ENCODE assay signal across 9 mouse cellular contexts in the genomic region with DNA sequence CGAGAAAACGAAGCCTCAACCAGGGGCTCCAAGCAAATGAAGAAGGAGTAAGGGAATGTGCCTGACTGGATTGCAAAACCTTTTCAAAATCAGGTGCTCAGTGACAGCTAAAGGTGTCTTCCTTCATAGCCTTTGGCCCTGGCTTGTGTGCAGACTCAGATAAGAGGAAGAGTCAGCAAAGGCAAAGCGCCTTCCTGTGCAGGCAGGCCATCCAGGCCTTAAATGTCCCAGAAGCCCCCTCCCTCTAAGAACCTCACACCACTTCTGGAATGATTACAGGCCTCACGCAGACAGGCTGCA. TPM values are rescaled to one million over a fixed set of nuclear protein-coding genes. Genes with fewer than 3 reads are reported as not detected.
DNase-seq lines count a peak whose midpoint lies in the region; ATAC-seq and TF ChIP-seq lines count a peak whose summit lies in the region.
"Had no signal": no experiment of that assay in that cellular context is flagged by ENCODE, and none has a peak within 500 bp of the region (broad histone marks: within the 10 kb centered on the region; RNA-seq: fewer than 3 reads in every experiment).

No protein-coding gene starts in this region.

- no peaks in the 10 kb centered on the region for H3K9me3 ChIP-seq in limb, embryonic 15.5 days

- WGBS in limb, embryonic 15.5 days, result 7% methylated on average over 4 of the region's 4 CpGs
- 8% methylated on average over 4 of the region's 4 CpGs for WGBS in small intestine, adult 2 months

- TF ChIP-seq POLR2A in small intestine, adult 2 months (IDR thresholded peaks at IDR 0.05; ENCODE audit: low read depth, low read length), result no peak

- intact Hi-C loops in gastrocnemius, adult 2 months (cut with DNase I), result loop anchor here (2.0 to 5.0 kb wide), 2 partner anchors 50 to 89 kb away; no protein-coding TSS in a partner anchor
- intact Hi-C loops in gastrocnemius, postnatal 14 days (cut with DNase I; ENCODE audit: low total_unique reads), result no loop called here

- no peak for TF ChIP-seq CTCF in gastrocnemius, adult 2 months (IDR thresholded peaks at IDR 0.05)
- no peak for TF ChIP-seq CTCF in small intestine, adult 2 months (IDR thresholded peaks at IDR 0.05; ENCODE audit: extremely low read depth, insufficient read length, insufficient replicate concordance, low read depth, low read length)

- H3K36me3 ChIP-seq in limb, embryonic 15.5 days, result no peaks in the 10 kb centered on the region
- H3K36me3 ChIP-seq in small intestine, adult 2 months (ENCODE audit: control insufficient read depth, insufficient read depth, low read length), result no peaks in the 10 kb centered on the region

- peak; percentile 61 for ATAC-seq in erythroblast, adult 5-6 weeks (replicated peaks; ENCODE audit: low FRiP score, poor library complexity, severe bottlenecking)
- ATAC-seq in limb, embryonic 15.5 days (ENCODE audit: insufficient number of reproducible peaks, low FRiP score, low TSS enrichment, low read depth), result no peak

- peak overlapping the region; percentile 87 for H3K4me3 ChIP-seq in gastrocnemius, adult 2 months
- H3K4me3 ChIP-seq in limb, embryonic 15.5 days, result peak overlapping the region; percentile 89
- peak overlapping the region; percentile 98 for H3K4me3 ChIP-seq in small intestine, adult 2 months (ENCODE audit: low read depth, low read length)

- peaks cover 16% of the 10 kb centered on the region; the same call in 1 of the 2 replicates for H3K4me1 ChIP-seq in limb, embryonic 15.5 days
- H3K4me1 ChIP-seq in small intestine, adult 2 months (ENCODE audit: control insufficient read depth, insufficient read depth, insufficient read length, low read length), result peaks cover 2% of the 10 kb centered on the region; the same call in 1 of the 2 replicates

- H3K4me2 ChIP-seq in limb, embryonic 15.5 days, result peak overlapping the region; percentile 77

- H3K9ac ChIP-seq in limb, embryonic 15.5 days, result peak overlapping the region; percentile 82

- DNase-seq in gastrocnemius, adult 2 months, result no peak
- DNase-seq in gastrocnemius, postnatal 14 days, result no peak
- peak; percentile 53 for DNase-seq in 416B (ENCODE audit: low read depth)
- no peak for DNase-seq in embryo, embryonic 10 days (ENCODE audit: low spot score)
- no peak for DNase-seq in adrenal gland, postnatal 4 days (ENCODE audit: low spot score in 2 of 2)

- H3K27ac ChIP-seq in gastrocnemius, adult 2 months, result peak overlapping the region; percentile 95
- H3K27ac ChIP-seq in limb, embryonic 15.5 days, result peak overlapping the region; percentile 89
- no peak overlapping the region for H3K27ac ChIP-seq in small intestine, adult 2 months (ENCODE audit: insufficient read depth, low read depth, low read length)

- H3K27me3 ChIP-seq in limb, embryonic 15.5 days, result no peaks in the 10 kb centered on the region
- no peaks in the 10 kb centered on the region for H3K27me3 ChIP-seq in small intestine, adult 2 months (ENCODE audit: control insufficient read depth, insufficient read depth, low read length)

RNA-seq across cellular contexts. Expression of gene Dennd1a, which starts 0.8 kb away (rescaled TPM):
- total RNA-seq in gastrocnemius, adult 2 months (2021), result 10 to 100 TPM; 28.4 to 28.5 TPM
- total RNA-seq in gastrocnemius, postnatal 14 days (2021), result 10 to 100 TPM; 17.5 to 20.4 TPM
- total RNA-seq in erythroblast, adult 5-6 weeks (2015; ENCODE audit: low replicate concordance), result 15.7 and 17.9 TPM in 2 replicates
- total RNA-seq in erythroblast, adult 5-6 weeks (2017; ENCODE audit: low replicate concordance), result 25.4 and 26.2 TPM in 2 replicates
- 13.0 and 15.1 TPM in 2 replicates for polyA plus RNA-seq in limb, embryonic 15.5 days (2015; fragmentation: Nextera tagmentation; extraction: Ambion mirVana)
- 6.7 and 8.2 TPM in 2 replicates for polyA plus RNA-seq in small intestine, adult 2 months (2012; rRNA removed)
- total RNA-seq in adrenal gland, postnatal 4 days (2021), result 10 to 100 TPM; 29.9 to 35.4 TPM

RNA-seq across cellular contexts. Expression of gene Lhx2, which starts 52.7 kb away (rescaled TPM):
- total RNA-seq in gastrocnemius, adult 2 months (2021), result under 1 TPM; 0.13 to 0.22 TPM
- under 1 TPM; 0.23 to 0.29 TPM for total RNA-seq in gastrocnemius, postnatal 14 days (2021)
- total RNA-seq in erythroblast, adult 5-6 weeks (2015; ENCODE audit: low replicate concordance), result not detected in 2 replicates
- total RNA-seq in erythroblast, adult 5-6 weeks (2017; ENCODE audit: low replicate concordance), result not detected in 2 replicates
- 5.1 and 8.5 TPM in 2 replicates for polyA plus RNA-seq in limb, embryonic 15.5 days (2015; fragmentation: Nextera tagmentation; extraction: Ambion mirVana)
- 0.05 and 0.08 TPM in 2 replicates for polyA plus RNA-seq in small intestine, adult 2 months (2012; rRNA removed)
- 1 to 10 TPM in 1 of 2 experiments, under 1 TPM in 1; 0.39 to 1.2 TPM for total RNA-seq in adrenal gland, postnatal 4 days (2021)
- polyA plus RNA-seq: large intestine, adult 2 months had no signal
